Mouse (Mus musculus) heart, adult 2 months (tissue): Measurements from ENCODE around the gene Ndufaf8.

ENCODE experiments used
- CTCF ChIP-seq: fragments of 200-600 bp; IDR thresholded peaks from 2 replicates; pipeline ENCODE4 v1.8.1; 2022; ENCODE audit warnings: antibody characterized with exemption, mild to moderate bottlenecking, moderate library complexity
- EP300 ChIP-seq: fragments of 200-500 bp; IDR thresholded peaks from 2 replicates; pipeline ENCODE4 v1.6.1; 2011; ENCODE audit warnings: low read depth, low read length, control low read depth; ENCODE audit not compliant: insufficient read depth
- POLR2A ChIP-seq: fragments of 200-500 bp; IDR thresholded peaks from 2 replicates; pipeline ENCODE4 v1.6.1; 2011; ENCODE audit warnings: mild to moderate bottlenecking, low read depth, low read length, control low read depth; ENCODE audit not compliant: insufficient read depth

- TF ChIP-seq CTCF (no peak), POLR2A (no peak), EP300 (no peak)
Measured at GRCm38 (mm10) chr11:120109558-120110210, 11.0 kb downstream of the Ndufaf8 start.
